Mouse (Mus musculus) 3T3-L1 (cell line): Measurements from ENCODE around the gene Dph3.
A peak's percentile ranks its signal among the peaks of the same experiment; 100 is the strongest.
"Not testable (repeated sequence)": the region's sequence is repeated elsewhere in the genome, so short reads cannot be mapped to it uniquely, and the experiment has no call there.

Experiments
- DNase-seq: peaks from one replicate; pipeline ENCODE4 v3.0.0-alpha.2; 2015; ENCODE audit warnings: low read depth, low spot score

Gene Dph3

DNA sequence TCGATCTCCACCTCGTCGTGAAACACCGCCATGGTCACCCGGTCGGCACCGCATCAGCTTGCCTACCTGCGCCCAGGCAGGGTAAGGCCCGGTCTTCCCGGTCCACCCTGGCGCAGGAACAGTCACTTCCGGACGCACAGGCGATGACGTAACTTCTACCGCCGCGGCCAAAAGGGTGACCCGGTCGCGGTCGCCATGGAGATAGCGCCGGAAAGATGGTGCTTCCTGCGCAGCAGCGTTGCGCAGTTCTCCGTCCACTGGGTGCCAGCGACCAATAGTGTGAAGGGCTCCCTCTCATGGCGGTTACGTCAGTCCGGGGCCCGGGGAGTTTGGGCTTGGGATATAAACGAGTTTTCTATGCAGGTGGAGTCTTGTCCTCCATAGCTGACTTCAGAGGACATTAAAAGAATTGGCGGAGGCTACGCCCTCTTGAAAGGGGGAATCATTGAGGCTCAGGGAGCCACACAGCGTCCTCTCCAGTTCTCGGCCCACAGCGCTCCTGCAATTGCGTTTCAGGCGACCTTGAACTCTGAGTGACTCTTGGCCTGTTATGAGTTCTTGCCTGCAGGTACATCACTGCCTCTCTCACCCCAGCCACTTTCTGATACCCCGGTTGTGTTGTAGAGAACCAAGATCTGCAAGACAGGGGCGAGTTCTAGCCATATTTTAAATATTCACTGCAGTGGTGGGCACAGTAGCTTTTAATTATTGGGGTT lies at the start of gene Dph3:
TSS of gene Dph3 (minus strand) at position 244 of the 716 bp plus-strand sequence.
- DNase-seq = peak; percentile 98

DNA sequence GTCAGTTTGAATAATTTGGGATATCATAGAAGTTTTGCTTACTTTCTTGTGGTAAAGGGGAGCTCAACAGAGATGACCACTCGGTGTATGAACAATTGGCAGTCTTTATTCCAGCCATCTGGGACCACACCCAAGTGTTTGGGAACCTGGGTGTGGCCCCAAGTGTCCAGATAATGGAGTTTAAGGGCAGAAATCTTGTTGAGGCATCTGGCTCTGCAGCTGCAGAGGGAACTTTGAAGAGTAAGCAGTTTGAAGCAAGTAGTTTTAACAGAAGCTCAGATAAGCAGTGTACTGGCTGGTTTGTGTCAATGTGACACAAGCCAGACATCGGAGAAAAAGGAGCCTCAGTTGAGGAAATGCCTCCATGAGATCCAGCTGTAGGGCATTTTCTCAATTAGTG lies 48.8 kb upstream of the Dph3 start:
- no peak for DNase-seq

DNA sequence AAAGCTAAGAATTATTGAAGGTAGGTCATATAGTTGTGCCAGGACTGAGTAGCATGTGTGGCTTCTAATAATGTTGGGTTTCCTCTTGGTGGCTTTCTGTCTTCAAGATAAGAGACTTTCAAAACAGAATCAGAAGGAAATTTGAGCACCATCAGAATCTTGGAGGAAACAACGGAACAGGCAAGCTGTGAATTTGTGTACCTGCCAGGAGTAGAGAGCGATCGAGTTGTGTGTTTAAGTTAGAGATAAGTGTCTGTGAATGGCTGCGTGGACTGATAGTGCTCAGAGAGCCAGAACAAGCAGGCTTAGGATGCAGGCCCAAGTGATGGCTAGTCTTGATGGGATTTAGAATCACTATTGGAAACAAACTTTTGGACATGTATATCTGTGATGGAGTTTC lies 46.3 kb upstream of the Dph3 start:
- no peak for DNase-seq

DNA sequence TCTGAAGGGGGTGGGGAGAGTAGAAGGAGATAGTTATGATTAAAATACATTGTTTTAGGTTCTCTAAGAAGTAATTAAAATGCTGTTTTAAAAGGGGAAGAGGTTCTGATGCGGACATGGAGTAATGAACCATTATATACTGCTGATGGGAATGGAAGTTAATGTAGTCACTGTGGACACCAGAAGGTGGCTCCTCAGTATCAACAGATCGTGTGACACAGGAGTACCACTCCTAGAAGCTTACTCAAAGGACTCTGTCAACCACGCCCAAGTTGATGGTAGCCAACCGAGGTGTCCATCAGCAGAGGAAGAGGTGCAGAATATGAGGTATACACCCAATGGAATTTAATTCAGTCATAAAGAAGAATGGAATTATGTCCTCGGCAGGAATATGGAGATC lies 42.9 kb upstream of the Dph3 start:
- DNase-seq = no peak

DNA sequence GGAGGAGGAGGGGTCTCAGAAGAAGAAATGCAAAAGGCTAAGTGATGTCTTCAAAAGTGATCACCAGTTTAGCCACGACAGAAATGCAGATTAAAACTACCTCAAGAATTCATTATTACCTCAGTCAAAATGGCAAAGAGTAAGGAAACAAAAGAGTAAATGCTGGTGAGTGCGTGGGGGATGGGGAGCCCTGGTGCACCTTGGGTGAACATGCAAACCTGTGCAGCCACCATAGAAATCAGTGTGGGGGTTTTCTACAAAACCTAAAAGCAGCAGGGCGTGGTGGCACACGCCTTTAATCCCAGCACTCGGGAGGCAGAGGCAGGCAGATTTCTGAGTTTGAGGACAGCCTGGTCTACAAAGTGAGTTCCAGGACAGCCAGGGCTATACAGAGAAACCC lies 39.7 kb upstream of the Dph3 start:
- DNase-seq = not testable (repeated sequence)

DNA sequence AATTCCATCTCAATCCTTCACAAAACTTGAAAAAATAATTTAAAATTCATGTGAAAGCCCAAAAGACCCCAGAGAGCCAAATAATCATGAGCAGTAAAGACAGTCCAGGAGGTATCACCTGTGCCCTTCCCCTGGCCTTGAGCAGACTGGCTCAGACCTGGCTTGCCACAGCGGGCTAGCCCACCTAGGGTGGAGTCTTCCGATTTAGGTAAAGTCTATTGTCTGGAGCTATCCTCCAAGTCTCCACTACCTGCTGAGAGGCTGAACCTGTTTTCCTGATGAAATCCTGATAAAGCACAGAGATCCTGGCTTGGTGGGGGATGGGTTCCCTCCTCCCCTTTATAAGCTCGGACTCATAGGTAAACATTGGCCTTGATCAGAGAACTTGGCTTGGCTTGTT lies 38.7 kb upstream of the Dph3 start:
- no peak for DNase-seq

DNA sequence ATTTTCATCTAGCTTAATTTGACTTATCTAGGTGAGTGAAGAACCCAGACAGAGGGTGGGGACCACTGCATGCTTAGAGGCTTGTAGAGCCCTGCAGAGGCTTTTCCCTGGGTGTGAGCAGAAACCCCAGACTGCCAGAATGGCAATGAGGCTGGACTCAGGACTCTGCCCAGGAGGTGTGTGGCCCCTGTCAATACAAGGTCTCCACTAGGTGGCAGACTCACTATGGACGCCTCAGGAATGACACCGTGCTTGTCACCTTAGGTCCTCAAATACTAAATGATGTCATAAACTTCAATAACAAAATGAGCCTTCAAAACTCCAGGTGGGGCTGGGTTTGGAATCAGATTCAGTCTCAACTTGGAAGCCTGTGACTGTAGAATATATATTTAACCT lies 36.4 kb upstream of the Dph3 start:
- peak; percentile 21 for DNase-seq

DNA sequence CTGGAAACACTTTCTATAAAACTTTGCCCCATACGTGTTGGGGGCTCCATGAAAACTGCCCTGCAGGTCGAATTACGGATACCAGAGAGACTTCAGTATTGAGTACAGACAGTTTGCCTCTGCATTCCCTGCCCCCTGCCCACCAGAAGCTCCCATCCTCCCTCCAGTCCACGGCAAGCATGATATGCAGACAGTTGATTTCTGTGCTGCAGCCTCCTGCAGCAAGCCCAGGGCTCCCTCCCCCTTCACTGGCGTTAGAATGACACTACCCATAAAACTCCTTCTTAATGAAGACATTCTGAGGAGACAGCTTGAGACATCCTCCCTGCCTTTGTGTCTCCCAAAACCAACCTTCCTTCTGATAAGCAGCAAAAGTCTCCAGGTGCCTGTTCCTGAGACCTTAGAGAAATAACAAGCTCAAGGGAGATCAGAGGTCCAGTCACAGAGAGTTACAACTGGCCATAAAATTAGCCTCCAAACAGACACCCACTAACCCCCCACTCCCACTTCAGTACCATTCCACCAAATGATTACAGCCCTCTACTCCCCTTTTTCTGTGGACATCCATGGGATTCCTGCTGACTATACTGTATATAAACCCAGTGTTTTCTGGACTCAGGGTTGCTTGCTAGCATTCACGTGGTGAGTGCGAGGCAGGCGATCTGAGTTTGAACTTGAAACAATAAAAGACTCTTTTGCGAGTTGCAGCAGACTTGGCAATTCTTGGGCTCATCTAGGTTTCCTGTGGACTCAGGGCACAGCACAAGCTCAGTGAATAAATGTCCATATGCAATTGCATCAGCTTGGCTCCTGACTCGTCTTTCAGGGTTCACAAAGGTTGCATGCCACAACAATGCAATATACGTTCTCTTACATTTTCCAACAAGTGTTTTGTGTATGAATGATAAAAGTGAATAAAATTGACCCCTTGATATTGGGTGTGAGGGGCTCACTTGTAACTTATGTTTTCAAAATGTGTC lies 35.7 kb upstream of the Dph3 start:
- peak; percentile 41 for DNase-seq

DNA sequence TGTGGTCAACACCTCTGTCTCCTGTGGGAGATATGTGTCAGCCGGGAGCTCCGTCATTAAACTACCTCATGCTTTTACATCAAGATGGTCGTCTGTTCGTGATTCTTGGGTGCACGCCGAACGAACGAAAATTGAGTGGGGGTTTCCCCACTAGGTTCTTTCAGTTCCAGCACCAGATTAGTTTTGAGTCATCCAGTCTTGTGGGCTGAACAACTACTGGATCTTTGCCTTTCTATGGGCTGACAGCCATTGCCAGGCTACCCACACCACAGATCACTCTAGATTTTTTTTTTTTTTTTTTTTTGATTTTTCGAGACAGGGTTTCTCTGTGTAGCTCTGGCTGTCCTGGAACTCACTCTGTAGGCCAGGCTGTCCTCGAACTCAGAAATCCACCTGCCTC lies 26.6 kb upstream of the Dph3 start:
- not testable (repeated sequence) for DNase-seq

DNA sequence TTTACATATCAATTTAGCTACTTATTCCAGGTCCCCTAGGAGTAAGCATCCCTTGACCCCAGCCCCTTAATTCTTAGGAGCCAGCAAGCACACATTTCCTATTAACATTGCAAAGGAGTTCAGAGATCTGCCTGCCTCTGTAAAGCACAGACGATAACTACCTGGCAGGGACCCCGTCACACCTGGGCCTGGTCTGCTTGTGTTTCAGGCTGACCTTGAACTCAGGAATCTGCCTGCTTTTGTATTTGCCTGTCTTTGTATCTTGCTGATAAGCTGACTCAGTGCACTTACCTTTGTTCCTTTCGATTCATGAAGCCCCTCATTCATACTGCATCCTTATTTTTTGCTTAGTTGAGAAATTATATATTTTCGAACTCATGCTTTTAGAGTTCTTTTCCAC lies 21.4 kb upstream of the Dph3 start:
- DNase-seq = no peak

DNA sequence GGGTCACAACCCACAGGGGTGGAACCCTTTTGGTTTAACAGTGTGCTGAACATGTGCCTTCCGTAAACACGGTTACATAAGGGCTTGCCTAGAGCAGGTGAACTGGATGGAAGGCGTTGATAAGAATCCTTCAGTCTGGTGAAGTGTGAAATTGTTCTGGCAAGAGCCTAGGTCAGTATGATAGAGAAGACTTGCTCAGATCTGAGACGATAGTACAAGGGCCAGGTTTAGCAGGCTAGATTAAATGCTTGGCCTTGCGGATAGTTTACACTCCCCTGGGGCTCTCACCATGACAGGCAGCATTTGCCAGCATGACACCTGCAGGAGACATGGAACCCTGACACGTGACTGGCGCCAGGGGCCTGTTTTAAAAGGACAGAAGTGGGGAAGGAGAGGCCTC lies 20.1 kb upstream of the Dph3 start:
- DNase-seq = no peak

DNA sequence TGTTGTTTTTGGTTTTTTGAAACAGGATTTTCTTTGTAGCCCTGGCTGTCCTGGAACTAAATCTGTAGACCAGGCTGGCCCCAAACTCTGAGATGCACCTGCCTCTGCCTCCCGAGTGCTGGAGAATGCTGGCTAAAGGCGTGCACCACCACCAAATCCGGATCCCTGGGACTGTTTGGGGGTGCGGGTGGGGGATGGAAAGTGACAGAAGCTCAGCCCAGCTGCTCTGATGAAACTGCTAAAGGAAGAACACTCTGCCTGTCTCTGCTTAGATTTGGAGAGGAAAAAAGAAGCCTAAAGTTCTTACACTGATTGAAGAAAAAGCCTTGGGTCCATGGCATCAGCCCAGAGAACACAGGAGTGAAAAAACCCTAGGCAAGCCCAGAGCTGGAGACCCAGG lies 18.0 kb upstream of the Dph3 start:
- no peak for DNase-seq

DNA sequence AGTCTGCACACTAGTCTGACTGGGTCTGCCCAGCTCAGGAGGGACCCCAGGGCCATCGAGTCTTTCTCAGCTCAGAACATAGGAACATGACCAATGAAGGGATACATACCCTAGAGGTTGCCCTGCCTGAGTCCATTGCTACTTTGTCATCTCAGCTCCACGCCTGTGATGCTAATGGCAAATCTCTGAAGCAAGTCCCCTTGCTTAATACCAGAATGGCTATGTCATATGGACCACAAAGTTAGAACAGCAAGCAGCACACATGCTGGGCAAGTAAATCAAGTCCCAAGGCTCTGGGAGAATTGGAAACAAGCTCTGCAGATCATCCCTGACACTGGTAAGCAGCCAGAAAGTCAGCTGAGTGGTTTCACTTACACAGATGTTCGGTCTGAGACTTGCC lies 13.4 kb upstream of the Dph3 start:
- no peak for DNase-seq

DNA sequence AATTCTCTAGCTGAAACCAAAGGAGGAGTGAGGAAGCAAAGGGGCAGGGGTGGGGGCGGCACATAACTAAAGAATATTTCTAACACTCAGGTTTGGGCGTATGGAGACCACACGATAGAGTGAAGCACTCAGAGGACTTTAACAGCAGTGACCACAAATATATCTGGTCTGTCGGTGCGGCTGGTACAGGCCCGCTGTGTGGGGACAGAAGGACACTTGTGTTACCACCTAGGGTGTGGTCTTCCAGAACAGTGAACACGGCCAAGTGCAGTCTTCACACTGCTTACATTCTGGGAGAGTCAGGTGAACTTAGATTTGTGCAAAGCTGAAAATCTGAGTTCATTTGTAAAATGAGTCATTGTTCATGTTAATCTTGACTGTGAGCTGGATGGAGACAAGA lies 12.2 kb upstream of the Dph3 start:
- DNase-seq = no peak

DNA sequence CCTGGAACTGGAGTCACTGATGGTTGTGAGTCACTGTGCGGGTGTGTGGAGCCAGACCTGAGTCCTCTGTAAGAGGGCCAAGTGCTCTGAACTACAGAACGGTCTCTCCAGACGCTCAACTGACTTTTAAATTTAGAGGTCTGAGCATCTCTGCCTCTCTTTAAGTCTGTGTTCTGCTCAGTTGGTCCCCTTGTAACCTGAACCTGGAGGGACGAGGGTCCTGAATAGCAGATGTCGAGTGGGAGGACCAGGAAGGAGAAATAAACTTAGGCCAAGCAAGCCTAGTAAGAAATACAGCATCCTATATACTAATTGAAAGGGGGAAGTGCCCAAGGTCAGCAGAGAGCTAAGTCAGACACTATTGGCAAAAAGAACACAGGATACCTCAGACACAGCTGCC lies 11.2 kb upstream of the Dph3 start:
- DNase-seq = no peak

DNA sequence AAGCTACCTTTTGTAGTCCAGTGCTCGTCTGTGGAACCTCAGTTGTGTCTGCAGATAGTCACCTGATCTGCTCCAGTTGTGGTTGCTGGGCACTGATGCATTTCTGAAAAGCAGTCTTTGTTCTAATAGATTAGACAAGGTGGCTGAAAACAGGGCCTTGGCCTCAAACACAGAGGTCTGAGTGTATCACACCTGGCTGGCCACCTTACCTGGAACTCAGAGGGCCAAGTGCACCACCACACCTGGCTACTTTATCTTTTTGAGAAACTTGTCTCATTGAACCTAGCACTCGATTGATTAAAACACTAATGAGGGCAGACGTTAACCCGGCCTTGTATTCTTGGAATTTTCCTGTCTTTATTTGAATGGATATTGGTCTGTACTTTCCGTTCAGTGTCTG lies 10.1 kb upstream of the Dph3 start:
- DNase-seq = no peak

DNA sequence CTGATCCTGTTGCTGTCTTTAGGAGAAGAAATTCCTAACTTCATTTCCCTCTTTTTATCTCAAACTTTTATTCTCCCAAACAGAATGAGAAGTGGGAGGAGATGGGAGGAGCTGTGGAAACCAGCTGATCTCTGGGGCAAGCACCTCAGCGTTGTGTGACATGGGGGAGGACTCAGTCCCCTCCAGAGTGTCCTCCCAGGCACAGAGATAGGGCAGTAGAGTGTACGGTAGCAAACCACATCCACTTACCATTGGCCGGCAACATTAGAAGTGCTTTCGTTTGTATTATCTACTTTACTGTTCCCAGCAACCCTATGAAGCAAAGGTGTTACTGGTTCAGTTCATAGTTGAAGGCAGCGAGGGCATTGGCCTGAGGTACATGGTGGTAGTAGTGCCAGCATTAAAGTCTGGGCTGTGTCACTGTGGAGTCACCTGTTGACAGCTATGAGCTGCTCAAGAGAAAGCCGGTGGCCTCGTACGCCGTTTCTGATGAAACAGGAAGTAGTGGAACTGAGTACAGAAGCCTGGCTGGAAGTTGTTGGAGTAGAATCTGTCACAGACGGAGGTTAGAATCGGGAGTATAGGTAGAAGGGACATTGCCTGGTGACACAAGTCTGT lies 8.1 kb upstream of the Dph3 start:
- DNase-seq = no peak

DNA sequence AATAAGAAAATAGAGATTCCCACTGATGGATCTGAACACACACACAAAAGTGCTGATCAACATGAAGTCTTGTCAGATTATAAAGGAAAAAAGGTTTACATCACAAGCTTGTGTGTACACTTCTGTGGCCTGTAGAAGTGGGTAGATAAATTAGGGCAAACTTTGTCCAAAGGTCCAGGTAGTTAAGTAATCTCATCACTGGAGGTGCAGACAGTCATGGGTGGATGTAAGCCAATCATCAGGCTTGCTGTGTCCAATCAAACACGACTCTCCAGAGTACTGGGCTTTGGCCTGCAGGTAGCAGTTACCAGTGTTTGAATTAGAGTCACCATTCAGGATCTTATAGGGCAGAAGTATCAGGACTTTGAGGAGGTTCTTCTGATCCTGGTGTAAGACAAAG lies 7.5 kb upstream of the Dph3 start:
- DNase-seq = no peak

DNA sequence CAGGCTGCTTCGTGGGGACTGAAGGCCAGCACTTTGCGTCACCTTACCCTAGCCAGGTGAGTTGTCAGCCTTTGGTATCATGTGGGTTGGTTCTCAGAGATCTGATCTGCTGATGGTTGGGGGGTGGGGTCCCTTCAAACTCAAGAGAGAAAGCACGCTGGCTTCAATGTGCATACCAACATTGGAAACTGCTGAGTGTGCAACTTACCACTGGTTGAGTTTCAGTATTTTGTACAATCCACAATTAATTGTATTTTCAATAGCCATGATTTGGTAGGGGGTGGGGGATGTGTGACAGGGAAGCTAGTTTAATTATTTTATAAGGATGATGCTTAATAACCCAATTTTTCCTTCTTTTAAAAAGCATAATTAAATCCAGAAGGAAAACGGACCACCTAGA lies 6.2 kb upstream of the Dph3 start:
- DNase-seq = no peak

DNA sequence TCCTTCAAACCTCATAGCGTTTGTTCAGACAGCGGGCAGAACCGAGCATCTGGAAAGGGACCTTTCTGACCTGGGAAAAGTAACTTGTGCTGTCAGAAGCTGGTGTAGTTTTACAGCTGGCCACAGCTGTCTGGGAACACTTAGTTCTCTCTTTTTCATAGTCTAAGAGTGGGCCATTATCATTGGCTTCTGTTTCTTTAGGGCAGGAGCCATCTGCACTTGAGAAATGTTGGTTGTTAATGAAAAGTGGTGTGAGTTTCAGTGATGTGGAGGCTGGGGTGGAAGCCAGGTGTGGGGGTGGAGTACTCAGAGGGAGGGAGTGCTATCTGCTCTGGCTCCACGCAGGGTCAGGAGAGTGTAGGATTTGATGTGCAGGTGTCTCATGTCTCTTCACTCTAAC lies 5.6 kb upstream of the Dph3 start:
- DNase-seq = no peak

DNA sequence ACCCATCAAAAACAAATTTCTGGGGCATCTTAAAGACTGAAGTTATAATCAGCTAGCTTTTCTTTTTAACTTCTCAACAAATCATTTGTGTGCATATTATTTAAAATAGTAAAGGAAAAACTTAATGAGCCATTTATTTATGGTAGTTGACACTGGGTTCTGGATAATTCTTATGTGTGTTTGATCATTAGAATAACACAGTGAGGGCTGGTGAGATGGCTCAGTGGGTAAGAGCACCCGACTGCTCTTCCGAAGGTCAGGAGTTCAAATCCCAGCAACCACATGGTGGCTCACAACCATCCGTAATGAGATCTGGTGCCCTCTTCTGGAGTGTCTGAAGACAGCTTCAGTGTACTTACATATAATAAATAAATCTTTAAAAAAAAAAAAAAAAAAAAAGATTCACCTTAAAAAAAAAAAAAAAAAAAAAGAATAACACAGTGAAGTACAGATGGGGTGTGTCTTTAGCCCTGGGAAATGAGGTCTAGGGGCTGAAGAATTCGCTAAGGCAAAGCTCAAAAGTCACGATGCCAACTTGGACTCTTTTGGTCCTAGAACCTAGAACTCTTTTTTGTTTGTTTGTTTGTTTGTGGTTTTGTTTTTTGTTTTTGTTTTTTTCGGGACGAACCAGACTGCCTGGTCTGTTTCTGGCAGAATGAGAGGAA lies 2.2 kb upstream of the Dph3 start:
- DNase-seq = not testable (repeated sequence)

DNA sequence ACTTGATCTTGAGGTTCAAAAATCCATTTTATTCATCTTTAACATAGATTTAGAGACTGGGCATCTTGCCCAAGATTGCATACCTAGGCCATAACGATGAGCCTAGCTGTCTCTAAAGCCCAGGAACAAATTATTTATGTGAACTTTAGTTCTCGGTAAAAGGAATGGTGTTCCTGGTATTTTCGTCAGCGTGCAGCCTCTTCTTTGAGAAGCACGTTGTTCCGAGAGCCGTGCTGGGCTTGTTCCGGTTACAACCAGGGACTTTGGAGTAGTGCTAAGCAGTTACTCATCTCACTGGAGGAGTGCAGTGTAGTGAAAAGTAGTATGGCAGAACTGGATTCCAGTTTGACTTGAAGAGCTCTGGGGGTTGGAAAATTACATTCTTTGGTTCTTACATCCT lies 697 bp upstream of the Dph3 start:
- DNase-seq = peak; percentile 46
